Mouse (Mus musculus) lung, postnatal 4 days (tissue): ENCODE data around the gene Cers6.

ENCODE experiments used
- DNase-seq, 2 experiments: peaks; one replicate each; pipeline ENCODE4 v3.0.0; 2021

The Cers6 gene

DNA sequence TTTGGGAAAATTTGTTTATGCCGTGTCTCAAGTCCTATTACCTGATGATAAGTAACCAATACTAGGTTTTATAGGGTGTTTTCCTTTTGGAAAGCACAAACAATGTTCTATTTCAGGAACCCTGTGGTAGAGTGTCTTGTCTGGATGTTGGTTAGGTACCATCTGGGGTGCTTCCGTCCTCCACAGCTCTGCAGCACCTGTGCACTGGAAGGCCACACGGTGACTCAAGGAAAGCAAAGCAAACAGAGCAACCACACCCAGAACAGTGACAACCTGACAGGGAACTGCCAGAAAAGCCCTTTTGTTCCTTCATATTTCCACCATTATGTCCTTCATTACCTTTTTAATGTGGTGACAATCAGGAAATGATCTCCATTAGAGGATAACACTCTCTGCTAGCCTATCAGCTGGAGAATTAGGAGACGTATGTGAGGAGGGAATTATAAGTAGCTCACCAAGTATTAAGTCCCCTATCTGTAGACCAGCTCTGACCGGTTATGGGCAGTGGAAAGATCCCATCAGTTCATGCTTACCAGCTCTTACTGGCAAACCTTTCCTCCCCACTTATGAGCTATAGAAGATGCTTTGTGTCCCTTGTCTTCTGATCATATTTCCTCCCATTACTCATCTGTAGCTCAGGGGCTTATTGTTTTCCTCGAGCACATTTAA lies 158.7 kb downstream of the Cers6 start:
- DNase-seq = no peak

- DNase-seq = no peak
These were observed 159.5 kb downstream of the Cers6 start for GRCm38 (mm10) chr2:69020636-69021310.

DNA sequence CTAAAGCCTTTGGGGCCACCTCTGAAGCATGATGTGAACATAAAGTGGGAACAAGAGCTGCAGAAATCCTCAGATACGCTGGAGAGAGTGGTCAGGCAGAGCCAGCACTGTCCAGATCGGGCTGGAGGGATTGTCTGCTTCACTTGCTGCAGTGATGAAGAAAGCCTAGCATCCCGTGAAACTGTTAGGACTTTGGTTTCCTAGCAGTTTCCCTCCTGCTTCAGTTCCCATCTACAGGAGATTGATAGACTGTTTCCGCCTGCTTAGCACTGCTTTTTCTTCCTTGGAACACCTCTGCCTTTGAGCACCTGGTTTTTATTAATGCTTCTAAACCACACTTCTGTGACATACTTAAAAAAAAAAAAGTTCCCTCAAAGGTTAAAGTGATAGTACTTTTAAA lies 160.3 kb downstream of the Cers6 start:
- DNase-seq = no peak

DNA sequence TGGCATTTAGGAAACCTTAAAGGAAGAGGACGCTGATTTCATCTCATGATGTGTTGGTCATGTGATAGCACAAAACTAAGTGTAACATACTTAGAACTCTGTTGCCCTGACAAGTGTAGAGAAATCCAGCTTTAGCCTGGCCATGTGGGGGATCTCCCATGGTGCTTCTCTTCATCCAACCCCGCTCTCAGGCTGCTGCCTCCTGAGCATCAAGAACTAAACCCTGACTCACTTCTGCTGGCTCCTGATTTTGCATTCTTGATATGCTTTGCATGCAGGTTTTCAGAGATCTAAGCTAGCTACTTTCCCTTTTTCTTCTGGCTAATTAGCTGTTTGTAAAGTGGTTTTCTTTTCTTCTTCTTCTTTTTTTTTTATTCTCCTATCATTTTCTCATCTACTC lies 163.6 kb downstream of the Cers6 start:
- no peak for DNase-seq

DNA sequence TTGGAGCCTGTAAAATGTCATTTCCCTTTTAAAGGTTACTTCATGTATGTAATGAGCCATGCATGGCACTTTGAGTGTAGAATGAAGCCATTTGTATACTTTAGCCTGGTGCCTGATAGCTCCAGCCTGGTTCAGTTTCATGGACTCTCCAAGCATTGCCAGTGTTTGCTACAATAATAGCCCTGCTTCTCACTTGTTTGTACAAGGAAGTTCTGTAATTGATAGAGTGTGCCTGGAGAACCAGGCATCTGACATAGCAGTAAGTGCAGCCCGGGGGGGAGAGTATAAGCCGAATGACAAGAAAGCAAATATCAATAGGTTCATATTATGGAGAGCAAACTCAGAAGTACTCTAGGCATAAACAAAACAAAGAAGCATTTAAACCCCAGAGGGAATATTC lies 171.3 kb downstream of the Cers6 start:
- DNase-seq = no peak

DNA sequence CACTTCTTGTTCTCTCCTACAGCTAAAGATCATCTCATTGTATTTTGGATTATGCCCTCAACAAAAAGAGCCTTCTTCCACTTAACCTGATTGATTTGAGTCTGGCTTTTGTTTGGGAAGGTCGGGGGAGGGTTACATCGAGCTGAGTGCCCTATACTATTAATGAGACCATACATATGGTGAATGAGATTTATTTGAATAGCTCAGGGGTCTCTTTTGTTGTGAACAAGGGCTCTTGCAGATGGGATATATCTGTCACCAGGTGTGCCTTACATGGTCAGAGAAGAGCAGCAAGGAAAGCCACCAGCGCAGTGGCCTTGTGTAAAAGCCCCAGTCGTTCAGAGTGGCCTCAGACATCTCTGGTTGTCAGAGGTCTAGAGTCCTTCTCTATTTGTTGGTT lies 174.2 kb downstream of the Cers6 start:
- no peak for DNase-seq

- DNase-seq = no peak
These were observed 176.1 kb downstream of the Cers6 start for GRCm38 (mm10) chr2:69037362-69037761.

DNA sequence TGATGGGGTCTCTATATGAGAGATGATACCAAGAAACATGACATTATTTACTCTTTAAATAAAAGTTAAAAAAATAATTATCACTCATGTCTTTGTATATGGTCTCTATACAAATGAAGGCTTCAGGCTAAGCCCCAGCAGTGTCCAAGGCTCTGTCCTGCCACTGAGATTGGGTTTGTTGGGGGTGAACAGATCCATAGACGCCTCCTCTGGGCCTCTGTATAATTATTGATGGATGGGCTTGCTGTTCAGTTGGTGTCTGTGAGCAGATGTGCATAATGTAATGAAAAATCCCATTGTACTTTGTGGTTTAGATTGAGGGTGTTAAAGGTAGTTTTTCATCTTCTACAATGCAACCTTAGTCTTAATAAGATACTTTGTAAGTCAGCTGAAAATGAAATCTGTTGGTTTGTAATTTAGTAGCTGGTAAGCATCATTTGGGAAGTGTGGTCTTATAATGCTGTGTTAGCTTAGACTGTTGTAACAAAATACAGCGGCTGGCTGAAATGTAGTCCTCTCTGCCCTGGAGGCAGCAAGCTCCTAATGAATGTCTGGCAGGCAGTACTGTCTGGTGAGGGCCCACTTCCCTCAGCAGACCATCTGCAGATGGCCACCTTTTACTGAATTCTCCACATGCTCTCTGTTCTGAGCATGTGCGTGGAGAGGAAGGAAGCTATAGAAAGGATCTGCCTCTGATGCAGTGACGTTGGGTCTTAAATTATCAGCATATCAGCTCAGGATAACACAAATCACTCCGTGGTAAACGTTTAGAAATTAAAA lies 181.3 kb downstream of the Cers6 start:
- no peak for DNase-seq

GRCm38 (mm10) chr2:69043431-69044118 lies 182.3 kb downstream of the Cers6 start:
- peak; percentile 35 to 61 for DNase-seq

DNA sequence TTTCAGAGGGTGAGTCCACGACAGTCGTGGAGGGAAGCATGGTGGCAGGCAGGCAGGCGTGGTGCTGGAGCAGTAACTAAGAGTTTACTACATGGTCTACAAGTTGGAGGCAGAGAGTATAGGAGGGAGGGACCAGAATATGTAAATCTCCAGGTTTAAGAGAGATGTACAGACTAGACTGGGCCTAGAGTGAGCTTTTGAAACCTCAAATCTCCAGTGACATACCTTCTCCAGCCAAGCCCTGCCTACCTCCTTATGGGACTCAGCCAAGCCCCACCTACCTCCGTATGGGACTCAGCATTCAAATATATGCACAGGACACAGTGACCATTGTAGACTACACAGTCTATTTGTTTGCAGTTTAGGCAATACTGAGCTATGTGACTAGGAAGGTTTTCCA lies 184.7 kb downstream of the Cers6 start:
- DNase-seq = no peak

DNA sequence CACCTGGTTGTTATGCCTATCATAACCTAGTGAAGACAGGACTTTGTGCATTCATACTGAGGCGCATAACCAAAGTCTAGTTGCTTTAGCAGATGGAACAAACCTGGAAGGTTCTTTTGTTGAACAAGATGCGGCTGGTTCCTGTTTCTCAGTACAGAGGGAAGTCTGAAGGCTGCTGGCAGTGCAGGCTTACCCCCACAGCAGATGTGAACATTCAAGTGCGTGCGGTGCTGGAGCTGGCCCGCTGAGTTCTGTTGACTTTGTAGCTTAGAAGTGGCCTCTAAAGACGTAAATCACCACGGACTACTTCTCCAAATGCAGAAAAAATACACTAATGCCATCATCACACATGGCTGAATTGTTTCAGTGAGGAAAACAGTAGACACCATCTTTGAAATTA lies 186.1 kb downstream of the Cers6 start:
- DNase-seq = no peak

GRCm38 (mm10) chr2:69047805-69048204 lies 186.6 kb downstream of the Cers6 start:
- DNase-seq = no peak

DNA sequence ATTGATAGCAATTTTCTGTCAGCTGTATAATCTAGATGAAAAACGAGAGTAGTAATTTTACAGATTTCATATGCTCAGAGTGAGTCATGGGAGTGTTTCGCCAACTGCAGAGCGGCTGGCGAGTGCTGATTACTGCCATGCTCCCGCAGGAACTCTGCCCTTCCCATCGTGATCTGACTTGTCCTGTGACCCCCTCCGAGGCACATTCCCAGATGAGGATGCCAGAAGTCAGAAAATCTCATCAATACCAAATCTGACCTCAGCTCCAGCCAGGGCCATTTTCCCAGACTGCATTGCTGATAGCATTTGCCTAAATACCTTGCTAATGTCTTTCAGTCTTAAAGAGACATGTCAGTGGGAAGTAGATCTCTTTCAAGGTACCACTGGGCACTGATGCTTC lies 187.9 kb downstream of the Cers6 start:
- DNase-seq = no peak

DNA sequence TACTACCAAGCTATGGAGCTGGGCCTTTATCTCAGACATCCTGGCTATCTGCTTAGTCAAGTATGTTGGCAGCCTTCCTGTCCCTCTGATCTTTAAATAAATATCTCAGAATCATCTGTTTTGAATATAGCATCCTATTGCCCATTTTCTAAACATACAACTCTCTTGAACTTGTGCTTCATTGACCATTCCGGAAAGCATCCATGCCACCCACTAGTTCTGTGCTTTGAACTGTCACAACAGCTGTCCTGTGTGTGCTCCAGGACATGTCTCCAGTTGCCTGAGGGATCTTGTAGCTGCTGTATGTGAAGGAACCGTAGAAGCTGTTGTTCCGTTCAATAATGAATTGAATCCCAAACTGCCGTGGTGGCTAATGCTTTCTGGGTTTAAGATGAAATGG lies 188.9 kb downstream of the Cers6 start:
- peak; percentile 8 to 43 for DNase-seq

DNA sequence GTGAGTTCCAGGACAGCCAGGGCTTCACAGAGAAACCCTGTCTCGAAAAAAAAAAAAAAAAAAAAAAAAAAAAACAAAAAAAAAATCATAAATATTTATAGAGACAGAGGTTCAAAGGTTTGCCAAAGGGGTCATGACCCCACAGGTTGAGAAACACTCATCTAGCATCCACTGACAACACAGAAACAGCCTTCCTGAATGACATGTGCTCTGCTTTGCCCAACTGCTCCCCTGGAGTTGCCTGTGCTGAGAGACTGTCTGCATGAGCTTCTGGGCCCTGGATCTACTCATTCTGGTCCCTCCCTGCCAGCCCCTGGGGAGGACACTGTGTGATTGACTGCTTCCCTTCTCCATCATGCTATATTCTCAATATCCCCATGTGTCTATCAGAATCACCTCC lies 190.4 kb downstream of the Cers6 start:
- DNase-seq = no peak

- no peak for DNase-seq
These were observed 192.1 kb downstream of the Cers6 start for GRCm38 (mm10) chr2:69053210-69053858.

- DNase-seq = peak; percentile 79 to 94
These were observed 193.0 kb downstream of the Cers6 start for GRCm38 (mm10) chr2:69054279-69054678.

DNA sequence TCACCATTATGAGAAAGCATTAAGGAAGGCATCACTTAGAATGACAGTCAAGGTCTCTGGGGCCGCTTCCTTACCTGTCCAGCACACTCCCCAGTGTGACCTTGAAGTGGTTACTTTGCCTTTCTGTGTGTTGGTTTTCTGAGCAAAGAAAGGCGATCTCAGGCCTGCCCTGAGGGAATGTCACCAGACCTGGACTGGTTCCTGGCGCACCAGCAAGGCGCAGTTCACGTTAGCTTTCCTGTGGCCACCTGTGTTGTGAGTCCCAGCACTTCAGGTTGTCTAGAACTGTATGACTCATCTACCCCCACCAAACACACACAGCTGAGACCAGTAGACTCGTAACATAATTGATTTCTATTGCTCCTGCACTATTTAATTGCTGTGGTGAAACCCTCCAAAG lies 193.9 kb downstream of the Cers6 start:
- no peak for DNase-seq

DNA sequence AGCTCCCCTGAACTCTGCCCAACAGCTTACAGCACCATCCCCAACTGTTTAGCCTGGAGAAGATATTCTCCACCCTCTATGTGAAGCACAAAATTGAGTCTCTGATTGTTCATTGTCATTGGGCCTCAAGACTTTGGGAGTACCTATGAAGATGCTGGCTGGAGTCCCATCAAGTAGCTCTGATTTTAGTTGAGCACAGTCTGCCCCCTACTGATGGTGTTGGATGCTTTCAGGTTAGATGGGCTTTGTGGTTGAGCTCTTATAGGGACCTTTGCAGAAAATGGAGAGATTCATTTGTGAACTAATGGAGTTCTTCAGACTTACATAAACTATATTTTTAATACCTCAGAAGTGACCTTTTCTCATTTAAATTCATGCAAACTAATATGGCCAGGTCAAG lies 200.1 kb downstream of the Cers6 start:
- peak in 1 of 2 experiments; percentile 22 for DNase-seq

DNA sequence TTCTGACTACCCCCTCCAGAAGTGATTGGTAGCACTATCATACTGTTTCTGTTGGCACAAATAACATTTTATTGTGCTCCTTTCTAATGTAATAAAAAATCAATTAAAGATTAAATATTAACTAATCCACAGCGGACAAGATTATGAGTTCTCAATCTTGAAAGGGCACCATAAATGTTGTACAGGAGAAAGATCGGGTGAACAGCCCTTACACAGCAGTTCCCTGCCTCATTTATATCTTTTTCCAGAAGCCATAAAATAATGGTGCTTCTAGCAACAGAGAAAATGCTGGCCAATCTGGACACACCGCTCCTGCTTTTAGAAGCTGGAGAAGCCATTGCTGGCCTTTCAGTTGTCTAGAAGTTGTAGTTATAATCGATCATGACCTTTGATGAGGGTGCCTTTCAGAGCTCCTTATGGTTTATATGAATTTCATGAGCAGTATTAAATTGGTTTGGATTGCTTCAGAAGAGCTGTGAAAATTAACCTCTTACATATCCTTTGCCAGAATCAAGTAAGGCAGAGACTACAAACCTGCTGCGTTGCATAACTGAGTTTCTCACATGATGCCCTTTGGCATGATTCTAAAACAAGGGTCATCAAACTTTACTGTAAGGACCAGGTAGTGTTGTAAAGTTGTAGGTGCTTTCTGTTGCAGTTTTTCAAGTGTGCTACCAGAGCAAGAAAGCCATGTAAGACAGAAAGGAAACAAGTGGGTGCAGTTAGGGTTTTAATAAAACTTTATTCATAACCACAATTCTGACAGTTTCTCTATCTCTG lies 200.9 kb downstream of the Cers6 start:
- DNase-seq = no peak

- DNase-seq = no peak
These were observed 203.5 kb downstream of the Cers6 start for GRCm38 (mm10) chr2:69064759-69065158.
